Mouse (Mus musculus): ENCODE results near the gene Plscr2.

Plscr2 gene

DNA sequence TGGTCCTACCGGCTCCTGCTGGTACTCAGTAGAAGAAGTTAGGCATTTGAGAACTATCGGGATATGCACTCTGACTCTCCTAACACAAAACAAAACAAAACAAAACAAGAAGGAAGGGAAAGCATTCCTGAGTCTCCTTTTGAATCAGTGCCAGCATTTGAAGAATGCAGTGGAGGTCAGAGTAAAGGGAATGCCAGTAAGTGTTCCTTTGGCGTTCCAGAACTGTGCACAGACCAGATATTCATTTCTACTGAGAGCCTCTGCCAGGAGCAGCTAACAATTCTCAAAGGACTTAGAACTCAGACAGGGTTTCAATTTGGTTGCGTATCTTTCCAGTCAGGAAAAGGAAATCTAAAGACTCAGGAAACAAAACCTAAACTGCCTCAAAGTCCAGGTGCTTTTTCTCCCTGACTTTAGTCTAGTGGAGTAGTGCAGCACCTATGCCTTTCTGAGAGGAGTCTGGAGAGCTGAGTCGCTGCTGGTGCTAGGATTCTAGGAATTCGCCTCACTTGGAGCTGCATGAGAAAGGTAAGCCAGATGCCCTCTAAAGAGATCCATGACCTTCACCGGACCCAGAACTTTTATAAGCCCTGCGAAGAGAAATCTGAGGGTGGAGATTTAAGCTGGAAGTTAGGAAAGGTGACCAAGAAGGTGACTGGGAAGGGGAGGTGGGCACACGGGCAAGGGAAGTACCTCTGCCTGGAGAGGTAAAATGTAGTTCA is at the start of gene Plscr2:
TSS of gene Plscr2 (plus strand) at position 117 of the 722 bp plus-strand sequence.
- peak; percentile 85 for DNase-seq

DNA sequence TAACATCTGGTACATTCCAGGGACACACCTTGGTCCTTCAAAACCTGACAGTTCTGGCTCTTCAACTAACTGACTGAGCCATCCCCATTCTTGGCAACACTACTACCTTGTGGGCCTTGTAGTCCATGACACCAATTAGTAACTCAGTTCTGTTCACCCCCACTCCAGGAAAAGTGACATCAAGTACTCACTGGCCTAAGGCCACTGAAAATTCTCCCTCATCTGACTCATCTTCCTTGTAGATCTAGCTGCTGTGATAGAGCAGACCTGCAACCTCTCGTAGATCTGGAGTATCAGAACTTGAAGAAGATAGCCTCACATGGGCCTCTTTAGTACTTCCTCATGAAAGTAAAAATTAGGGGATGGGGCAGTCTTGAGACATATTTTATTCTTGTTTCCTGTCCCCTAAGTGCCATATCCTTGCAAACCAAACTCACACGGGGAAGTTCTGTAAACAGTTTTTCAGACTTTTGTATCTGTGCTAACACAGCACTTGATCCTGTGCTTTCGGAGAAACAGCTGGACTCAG is 49.2 kb upstream of the Plscr2 start:
- no peak for DNase-seq

- DNase-seq = no peak
Measured at GRCm38 (mm10) chr9:92226795-92227194, 48.6 kb upstream of the Plscr2 start.

DNA sequence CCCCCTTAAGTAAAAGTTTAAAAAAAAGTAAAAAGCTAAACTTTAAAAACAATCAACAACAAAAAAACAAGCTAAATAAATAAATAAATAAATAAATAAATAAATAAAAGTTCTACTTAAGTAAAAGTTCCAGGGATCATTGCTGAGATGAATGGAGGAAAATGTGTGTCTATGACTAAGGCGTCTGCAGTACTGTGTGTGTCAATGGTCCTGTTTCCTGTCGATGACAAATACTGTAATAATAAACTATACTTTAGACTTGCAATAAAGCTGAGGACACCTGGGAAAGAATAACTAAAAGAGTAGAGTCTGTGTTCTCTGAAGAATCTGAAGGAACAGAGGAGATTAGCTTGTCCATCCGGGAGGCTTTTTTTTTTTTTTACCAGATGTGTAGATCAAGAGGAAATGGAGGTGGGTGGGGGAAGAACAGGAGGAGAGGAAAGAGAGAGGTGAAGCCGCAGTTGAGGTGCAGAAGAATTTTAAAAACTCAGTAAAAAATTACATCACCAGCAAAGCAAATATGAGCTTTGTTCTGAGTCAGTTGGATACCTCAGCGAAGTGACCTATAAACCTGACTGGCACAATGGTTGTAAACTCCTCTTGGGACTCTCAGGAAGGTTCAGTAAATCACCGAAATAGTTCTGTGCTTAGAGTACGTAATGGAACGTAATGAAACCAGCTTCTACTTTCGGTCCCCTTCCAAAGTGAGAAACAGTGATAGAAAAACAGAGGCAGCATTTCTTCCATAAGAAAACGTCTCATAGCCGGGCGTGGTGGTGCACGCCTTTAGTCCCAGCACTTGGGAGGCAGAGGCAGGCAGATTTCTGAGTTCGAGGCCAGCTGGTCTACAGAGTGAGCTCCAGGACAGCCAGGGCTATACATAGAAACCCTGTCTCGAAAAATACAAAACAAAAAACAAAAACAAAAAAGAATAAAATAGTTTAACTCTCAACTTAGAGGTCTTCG is 46.3 kb upstream of the Plscr2 start:
- no peak for DNase-seq

DNA sequence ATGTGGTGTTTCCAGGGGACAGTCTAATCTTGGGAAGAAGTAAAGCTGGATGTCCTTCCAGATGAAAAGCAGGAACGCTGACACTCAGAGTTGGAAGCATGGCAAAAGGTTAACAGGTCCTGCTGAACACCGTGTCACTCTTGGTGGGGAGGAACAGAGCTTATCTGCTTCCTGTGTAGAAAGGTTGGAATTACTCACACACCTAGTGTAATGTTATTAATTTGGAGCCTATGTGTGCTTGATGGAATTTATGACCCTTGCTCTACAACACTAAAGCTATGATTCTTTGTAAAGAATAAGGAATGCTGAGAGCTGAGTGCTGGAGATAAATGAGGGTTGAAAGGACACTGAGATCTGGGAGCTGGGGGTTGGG is 45.6 kb upstream of the Plscr2 start:
- no peak for DNase-seq

GRCm38 (mm10) chr9:92234901-92235458 is 40.4 kb upstream of the Plscr2 start:
- DNase-seq = no peak

DNA sequence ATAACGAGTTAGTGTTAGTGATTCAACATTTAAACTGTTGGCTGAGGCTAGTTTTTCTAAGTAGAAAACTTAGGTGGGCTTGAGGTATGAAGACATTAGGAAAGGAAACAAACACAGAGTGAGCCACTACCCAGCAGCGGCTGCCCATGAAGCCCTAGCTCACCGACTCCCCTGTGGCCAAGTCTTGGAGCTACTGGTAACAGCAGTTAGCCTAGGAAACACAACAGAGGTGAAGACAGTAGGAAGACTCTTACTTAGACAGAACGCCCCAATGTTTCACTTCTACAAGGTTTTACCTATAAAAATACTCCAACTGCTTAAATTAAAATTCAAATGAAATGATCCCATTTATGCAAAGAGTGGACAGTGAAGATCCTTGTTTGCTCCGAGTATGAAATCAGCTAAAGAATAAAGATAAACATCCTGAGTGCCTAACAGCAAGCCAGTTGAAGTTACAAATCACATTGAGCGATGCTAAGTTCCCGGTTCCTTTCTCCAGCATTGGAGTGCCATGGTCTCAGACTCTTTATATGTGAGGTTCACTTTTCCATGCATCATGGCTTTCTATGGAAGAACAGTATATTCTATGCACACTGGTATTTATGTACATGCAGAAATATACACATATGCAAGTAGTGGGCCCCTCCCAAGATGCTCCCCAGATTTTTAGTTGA is 26.5 kb upstream of the Plscr2 start:
- DNase-seq = no peak

DNA sequence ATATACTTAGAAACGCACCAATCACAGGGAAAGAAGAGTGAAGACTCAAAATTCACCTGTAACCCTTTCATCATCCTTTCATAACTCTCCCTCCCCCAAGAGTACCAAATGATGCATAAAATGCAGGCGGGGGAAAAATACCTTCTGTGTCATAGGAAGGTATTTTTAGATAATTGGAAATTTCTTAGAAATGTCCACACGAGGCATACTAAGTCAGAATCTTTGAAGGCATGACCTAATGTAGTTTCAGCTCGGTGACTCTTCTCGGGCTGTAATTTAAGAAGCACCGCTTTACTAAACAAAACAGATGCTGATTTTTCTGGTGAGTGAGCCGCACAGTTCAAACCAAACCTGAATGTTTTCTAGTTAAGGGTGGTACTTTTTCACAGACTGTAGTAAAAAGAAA is 26.0 kb upstream of the Plscr2 start, which contains the start of gene Plscr1:
TSS of gene Plscr1 (plus strand) at position 304 of the 406 bp plus-strand sequence.
- no peak for DNase-seq

DNA sequence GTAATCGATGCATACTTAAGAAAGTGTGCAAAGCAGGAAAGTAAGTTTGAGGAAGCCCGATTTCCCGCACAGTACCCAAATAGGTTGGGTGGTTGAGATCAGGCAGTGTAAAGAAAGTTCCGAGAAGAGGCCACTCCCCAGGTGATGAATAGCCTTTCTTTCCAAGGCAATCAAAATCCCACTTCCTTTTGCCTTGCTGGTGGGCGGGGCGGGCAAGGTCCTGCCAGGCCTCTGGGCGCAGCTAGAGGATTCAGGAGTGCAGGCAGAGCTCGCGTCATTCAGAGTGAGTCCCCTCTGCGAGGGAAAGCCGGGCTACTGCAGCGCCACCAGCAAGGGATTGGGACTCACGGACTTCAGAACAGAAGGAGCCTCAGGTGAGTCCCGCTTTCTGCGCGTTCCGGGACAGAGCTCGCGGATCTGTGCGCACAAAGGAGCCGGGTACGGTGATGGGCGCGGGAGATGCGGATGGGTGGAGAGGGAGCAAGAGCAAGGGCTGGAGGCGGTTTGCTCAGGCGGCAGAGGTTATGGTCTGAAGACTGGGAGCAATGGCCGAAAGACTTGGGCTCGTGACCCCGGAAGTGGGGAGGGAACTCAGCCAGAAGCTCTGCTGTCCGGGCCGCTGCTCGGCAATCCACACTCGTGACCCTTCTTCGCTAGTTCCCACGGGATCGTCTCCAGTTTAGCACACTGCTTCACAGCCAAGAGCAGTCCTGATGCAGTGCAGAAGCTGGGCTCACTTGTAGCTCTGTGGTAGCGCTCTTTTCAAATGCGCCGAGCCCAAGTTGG is 25.2 kb upstream of the Plscr2 start:
- DNase-seq = peak; percentile 92

DNA sequence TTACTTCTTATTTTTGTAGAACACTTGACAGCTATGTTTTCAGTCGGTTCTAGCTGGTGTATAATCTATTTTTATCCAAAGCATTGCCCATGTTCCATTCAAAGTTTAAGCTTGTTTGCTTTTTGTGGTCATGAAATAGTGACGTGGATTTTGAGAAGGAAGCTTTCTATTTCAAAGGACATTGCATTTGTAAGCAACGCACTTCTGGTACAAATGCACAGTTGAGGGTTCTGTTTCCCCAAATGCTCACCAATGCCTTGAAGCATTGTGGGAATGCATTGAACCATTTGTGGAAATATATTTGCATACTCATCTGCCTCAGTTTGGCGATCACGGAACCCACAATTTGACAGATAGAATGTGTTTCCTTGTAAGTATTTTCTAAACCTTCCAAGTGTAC is 22.7 kb upstream of the Plscr2 start:
- no peak for DNase-seq

DNA sequence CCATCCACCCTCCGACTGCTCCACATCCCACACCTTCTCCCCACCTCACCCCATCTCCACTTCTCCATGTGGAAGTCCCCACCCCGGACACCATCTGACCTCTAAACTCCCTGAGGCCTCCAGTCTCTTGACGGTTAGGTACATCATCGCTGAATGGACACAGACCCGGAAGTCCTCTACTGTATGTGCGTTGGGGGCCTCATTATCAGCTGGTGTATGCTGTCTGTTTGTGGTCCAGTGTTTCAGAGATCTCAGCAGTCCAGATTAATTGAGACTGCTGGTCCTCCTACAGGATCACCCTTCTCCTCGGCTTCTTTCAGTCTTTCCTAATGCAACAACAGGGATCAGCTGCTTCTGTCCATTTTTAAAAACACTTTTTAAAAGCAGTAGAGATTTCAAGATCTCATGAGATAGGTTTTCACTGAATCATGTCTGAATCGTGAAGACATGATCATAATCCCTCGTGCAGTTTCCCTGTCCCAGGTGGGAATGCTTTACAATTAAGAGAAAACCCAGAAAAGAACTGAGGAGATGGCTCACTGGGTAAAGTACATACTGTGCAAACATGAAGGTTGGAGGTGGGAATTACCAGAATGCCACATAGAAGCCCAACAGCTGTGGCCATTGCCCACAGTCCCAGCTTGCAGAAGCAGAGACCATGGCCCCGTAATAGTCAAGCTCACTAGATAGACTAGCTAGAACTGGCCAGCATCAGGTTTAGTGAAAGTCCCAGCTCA is 21.6 kb upstream of the Plscr2 start:
- DNase-seq = no peak

- no peak for DNase-seq
Measured at GRCm38 (mm10) chr9:92260481-92261159, 14.8 kb upstream of the Plscr2 start.

- no peak for DNase-seq
Measured at GRCm38 (mm10) chr9:92265719-92266118, 9.7 kb upstream of the Plscr2 start.

DNA sequence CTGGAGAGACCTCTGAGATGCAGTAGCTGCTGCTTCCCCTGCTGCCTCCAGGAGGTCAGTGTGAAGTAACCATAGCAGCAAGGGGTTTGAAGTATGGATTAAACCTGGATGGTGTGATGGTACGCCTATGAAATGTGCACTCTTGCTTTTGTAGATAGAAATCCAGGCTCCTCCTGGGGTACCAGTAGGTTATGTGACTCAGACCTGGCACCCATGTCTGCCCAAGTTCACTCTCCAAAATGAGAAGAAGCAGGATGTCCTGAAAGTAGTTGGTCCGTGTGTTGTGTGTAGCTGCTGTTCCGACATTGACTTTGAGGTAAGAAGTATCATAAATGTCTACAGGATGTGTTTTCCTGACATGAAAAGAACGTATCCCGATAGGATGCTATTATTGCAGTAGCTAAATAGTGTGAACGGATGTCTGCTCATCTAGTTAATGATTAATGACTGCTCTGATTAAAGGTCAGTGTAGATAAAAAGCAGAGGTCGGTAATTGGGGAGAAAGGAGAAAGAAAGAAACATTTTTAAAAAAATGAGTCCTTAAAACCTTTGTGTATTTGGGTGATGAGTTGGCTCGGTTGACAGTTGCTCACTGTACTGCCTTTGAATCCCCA is 8.7 kb upstream of the Plscr2 start:
- peak; percentile 34 for DNase-seq

- DNase-seq = no peak
Measured at GRCm38 (mm10) chr9:92267732-92268131, 7.7 kb upstream of the Plscr2 start.

- DNase-seq = no peak
Measured at GRCm38 (mm10) chr9:92269829-92270404, 5.5 kb upstream of the Plscr2 start.

DNA sequence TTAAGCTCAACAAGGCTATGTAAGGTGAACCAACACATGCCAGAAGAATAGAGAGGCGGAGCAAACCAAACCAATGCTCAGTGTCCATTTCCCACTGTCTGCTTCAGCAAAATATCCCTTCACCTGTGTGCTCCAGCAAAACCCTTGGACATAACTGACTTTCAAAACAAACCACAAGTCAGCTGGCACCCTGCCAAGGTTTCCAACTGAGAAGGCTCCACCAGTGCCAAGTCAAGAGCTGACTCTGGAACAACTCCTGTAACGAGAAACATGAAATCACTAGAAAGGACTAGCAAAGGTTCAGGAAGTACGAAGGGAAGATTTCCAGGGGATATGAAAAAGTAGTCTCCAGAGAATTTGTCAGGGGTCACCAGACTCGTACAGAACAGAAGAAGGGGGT is 4.5 kb upstream of the Plscr2 start:
- DNase-seq = peak; percentile 94

DNA sequence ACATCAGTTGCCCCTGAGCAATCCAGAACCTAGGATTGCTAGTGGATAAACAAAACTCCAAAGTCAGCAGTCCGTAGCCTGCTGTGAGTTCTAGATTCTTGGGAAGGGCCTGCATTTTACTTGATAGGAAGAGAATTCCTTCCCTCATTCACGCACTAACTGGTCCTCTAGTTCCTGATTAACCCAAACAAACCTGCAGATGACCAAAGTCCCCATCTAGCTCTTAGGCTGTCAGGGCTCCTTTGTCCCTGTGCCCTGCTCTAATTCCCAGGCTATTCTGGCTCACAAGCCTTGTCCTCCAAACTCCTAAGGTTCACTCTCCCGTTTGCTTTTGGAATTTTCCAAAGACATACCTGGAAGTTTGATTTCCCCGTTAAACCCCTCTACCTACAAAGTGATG is 2.8 kb upstream of the Plscr2 start:
- DNase-seq = peak; percentile 77

GRCm38 (mm10) chr9:92273271-92273670 is 2.1 kb upstream of the Plscr2 start:
- DNase-seq = peak; percentile 48

All from kidney, adult 11 months (tissue).